Mouse (Mus musculus) liver, embryonic 16.5 days (tissue): ENCODE measurements around the gene Fasl. TPM values are rescaled to one million over a fixed set of nuclear protein-coding genes. Genes with fewer than 3 reads are reported as not detected.

Experiments
- ATAC-seq: fragments of 200-750 bp; cut with Nextera tagmentation; 2 replicates; pipeline ENCODE4 v1.8.0; 2017; ENCODE audit warnings: low read depth, mild to moderate bottlenecking, moderate number of reproducible peaks, moderate library complexity
- H3K27ac ChIP-seq: fragments of 300-500 bp; sonication (generic); 2 replicates; pipeline ENCODE4 v1.5.1; 2014; ENCODE audit warnings: mild to moderate bottlenecking, low read length
- H3K27me3 ChIP-seq: fragments of 300-500 bp; sonication (generic); 2 replicates; pipeline ENCODE4 v1.6.1; 2014; ENCODE audit warnings: low read depth, low read length, mixed read lengths; ENCODE audit not compliant: control insufficient read depth, insufficient read depth
- H3K36me3 ChIP-seq: fragments of 300-500 bp; sonication (generic); 2 replicates; pipeline ENCODE4 v1.6.1; 2014; ENCODE audit warnings: mild to moderate bottlenecking; ENCODE audit not compliant: control insufficient read depth, insufficient read depth
- H3K4me1 ChIP-seq: fragments of 300-500 bp; sonication (generic); 2 replicates; pipeline ENCODE4 v1.6.1; 2014; ENCODE audit warnings: low read depth, low read length, mixed read lengths; ENCODE audit not compliant: control insufficient read depth
- H3K4me2 ChIP-seq: fragments of 300-500 bp; sonication (generic); 2 replicates; pipeline ENCODE4 v1.6.1; 2014; ENCODE audit warnings: low read depth, low read length, mixed read lengths
- H3K4me3 ChIP-seq: fragments of 300-500 bp; sonication (generic); 2 replicates; pipeline ENCODE4 v1.5.1; 2014; ENCODE audit warnings: low read depth, mild to moderate bottlenecking, low read length
- H3K9ac ChIP-seq: fragments of 300-500 bp; sonication (generic); 2 replicates; pipeline ENCODE4 v1.6.1; 2014; ENCODE audit warnings: low read depth, low read length
- H3K9me3 ChIP-seq: fragments of 300-500 bp; sonication (generic); replicated peaks from 2 replicates; pipeline ENCODE4 v1.6.1; 2016; ENCODE audit warnings: low read length; ENCODE audit not compliant: control insufficient read depth
- WGBS: fragments of 180-500 bp; shearing (Covaris S2); extraction: QIAGEN DNeasy Blood & Tissue Kit; methylation state at CpG from one replicate; pipeline ENCODE4 v1.1.7; 2014; ENCODE audit not compliant: insufficient replicate concordance; 5-methylcytosine and 5-hydroxymethylcytosine counted together
- polyA plus RNA-seq: library from polyadenylated mRNA; unstranded; fragments of >200 nt; fragmentation: Nextera tagmentation; extraction: Ambion mirVana; gene quantifications from 2 replicates; pipeline ENCODE4 v1.2.1, GENCODE M21; 2015

Fasl gene
- polyA plus RNA-seq, 1 experiment from 2014 or later: 0.09 TPM

GRCm38 (mm10) chr1:161794447-161795211, 6.3 kb upstream of the Fasl start:
- ATAC-seq: no peak

DNA sequence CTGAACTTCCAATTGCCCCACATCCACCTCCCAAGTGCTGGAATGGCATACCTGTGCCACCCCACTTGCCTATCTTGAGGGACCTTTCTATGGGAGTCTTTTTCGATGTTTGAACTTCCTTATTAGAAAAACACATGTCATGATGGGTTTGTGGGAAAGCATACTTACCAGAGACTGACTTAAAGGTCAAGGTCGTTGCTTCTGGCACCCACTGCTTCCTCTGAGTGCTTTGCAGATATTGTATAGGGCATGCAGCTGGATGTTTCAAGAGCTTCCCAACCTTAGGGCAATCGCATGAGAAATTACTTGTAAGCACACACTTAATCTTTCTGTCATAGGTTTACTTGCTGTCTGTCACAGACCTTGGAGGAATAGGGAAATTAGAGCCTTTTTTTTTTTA, 5.0 kb upstream of the Fasl start:
- Histone ChIP-seq H3K9ac (no peak overlapping the region), H3K27ac (peak overlapping the region; percentile 79), H3K27me3 (no peaks in the 10 kb centered on the region), H3K36me3 (no peaks in the 10 kb centered on the region), H3K9me3 (no peaks in the 10 kb centered on the region), H3K4me2 (no peak overlapping the region), H3K4me1 (peaks cover 33% of the 10 kb centered on the region), H3K4me3 (no peak overlapping the region)
- 33% methylated on average over 3 of the region's 3 CpGs for WGBS
- no peak for ATAC-seq

More at GRCm38 (mm10) chr1:161794447-161795211, 6.3 kb upstream of the Fasl start:
- Histone ChIP-seq H3K36me3 (no peaks in the 10 kb centered on the region), H3K27ac (no peak overlapping the region), H3K4me3 (no peak overlapping the region), H3K9me3 (no peaks in the 10 kb centered on the region), H3K4me1 (peaks cover 33% of the 10 kb centered on the region), H3K27me3 (no peaks in the 10 kb centered on the region), H3K4me2 (no peak overlapping the region), H3K9ac (no peak overlapping the region)
- 31% methylated on average over 10 of the region's 10 CpGs for WGBS

DNA sequence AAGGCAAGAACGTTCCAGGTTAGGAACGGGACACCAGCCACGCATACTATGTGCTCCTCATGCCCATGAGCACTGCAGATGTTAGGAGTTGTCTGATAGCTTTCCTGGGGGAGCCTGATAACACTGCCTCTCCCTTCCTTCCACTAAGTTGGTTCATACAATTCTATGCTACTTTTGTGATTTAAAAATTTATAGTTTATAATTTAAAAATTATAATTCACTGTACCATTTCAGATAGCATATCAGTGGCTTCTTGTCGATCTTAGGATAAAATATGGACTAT, 4.3 kb upstream of the Fasl start:
- no peak overlapping the region for H3K9ac ChIP-seq

DNA sequence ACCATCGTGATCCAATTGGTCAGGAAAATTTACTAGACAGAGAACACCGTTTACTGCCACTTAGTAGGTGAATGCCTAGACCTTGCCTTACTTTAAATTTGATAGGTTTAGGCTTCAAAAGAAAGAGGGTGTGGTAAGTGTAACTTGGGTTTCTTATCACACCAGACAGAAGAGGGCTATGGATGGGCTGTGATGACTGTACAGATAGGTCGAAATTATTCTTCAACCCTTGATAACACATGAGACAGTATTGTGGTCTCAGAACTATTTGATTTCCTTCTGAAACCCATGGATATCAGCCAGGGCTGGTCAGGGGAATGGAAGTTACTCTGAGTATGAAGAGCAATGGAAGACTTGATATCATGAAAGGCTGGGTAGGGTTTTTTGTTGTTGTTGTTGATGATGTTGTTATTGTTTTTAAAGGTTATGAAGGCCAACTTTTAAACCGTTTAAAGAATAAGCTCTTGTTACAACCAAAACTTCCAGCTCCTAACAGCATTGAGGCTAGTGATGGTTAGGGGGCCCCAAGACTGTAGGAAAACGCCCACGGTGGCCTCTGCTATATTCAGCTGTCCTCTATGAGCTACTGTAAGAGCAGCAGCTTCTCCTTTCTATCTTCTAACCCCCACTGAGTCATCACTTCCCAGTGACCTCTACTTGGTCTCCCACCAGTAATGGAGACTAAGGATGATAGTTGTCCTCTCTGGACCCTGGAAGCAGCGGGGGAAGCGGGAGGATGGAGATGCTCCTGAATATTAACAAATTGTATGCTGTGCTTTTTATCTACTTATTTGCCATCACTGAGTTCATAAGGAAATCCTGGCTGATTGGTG, 3.8 kb upstream of the Fasl start:
- peak overlapping the region; percentile 89 for H3K27ac ChIP-seq
- peak; percentile 88 for ATAC-seq
- peak overlapping the region; percentile 45; the same call in 1 of the 2 replicates for H3K9ac ChIP-seq
- WGBS: 36% methylated on average over 8 of the region's 8 CpGs
- H3K27me3 ChIP-seq: no peaks in the 10 kb centered on the region
- no peaks in the 10 kb centered on the region for H3K36me3 ChIP-seq
- no peaks in the 10 kb centered on the region for H3K9me3 ChIP-seq
- peak overlapping the region; percentile 56 for H3K4me2 ChIP-seq
- peak overlapping the region; percentile 16; the same call in 1 of the 2 replicates for H3K4me3 ChIP-seq
- peaks cover 33% of the 10 kb centered on the region for H3K4me1 ChIP-seq

More for the DNA sequence above, 4.3 kb upstream of the Fasl start:
- Histone ChIP-seq H3K4me3 (peak overlapping the region; percentile 16; the same call in 1 of the 2 replicates), H3K27ac (peak overlapping the region; percentile 89), H3K27me3 (no peaks in the 10 kb centered on the region), H3K4me1 (peaks cover 33% of the 10 kb centered on the region), H3K36me3 (no peaks in the 10 kb centered on the region), H3K4me2 (peak overlapping the region; percentile 56), H3K9me3 (no peaks in the 10 kb centered on the region)
- ATAC-seq: peak; percentile 92
- 31% methylated on average over 4 of the region's 4 CpGs for WGBS

DNA sequence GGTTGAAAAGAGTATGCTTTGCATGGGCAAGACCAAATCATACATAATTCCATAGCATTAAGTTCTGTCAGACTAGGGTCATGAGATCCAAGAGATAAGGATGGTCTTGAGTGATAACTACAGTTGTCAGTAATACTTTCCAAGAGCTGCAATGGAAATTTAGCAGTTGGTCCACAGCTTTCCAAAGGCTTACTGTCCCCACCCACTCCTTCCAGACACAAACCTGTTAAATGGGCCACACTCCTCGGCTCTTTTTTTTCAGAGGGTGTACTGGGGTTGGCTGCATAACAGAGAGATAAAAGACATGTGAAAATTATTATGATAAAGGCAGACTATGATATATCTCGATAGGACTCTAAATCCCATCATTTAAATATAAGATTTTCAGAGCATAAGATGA, 5.6 kb downstream of the Fasl start:
- H3K4me3 ChIP-seq: no peak overlapping the region
- H3K36me3 ChIP-seq: no peaks in the 10 kb centered on the region
- H3K4me1 ChIP-seq: no peaks in the 10 kb centered on the region
- H3K4me2 ChIP-seq: no peak overlapping the region
- H3K27me3 ChIP-seq: no peaks in the 10 kb centered on the region
- WGBS: 56% methylated on average over 2 of the region's 2 CpGs
- no peak overlapping the region for H3K27ac ChIP-seq
- no peak for ATAC-seq
- no peak overlapping the region for H3K9ac ChIP-seq
- no peaks in the 10 kb centered on the region for H3K9me3 ChIP-seq

GRCm38 (mm10) chr1:161781594-161781993, 6.7 kb downstream of the Fasl start:
- ATAC-seq: no peak
- 62% methylated on average over 5 of the region's 5 CpGs for WGBS
- H3K27ac ChIP-seq: no peak overlapping the region
- no peaks in the 10 kb centered on the region for H3K36me3 ChIP-seq
- no peaks in the 10 kb centered on the region for H3K9me3 ChIP-seq
- H3K9ac ChIP-seq: no peak overlapping the region
- no peak overlapping the region for H3K4me2 ChIP-seq
- no peak overlapping the region for H3K4me3 ChIP-seq
- H3K4me1 ChIP-seq: no peaks in the 10 kb centered on the region
- no peaks in the 10 kb centered on the region for H3K27me3 ChIP-seq

DNA sequence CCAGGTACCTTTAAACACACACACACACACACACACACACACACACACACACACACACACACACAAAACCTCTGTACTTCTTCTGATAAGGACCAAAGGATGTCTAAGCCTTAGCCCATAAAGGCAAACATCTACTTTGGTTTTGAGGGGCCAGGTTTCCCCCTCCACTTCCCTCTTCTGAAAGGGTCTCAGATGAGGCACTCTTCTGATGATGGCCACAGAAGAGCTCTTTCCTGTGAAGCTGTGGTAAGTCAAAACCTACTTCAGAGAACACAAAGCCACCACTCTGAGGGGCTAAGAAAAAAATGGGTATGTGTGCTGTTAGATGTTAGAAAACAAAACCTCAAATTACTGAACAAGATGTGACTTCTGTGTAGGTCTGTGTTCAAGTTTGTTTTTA, 9.2 kb downstream of the Fasl start:
- Histone ChIP-seq H3K36me3 (no peaks in the 10 kb centered on the region), H3K27ac (no peak overlapping the region), H3K4me3 (no peak overlapping the region), H3K4me2 (no peak overlapping the region), H3K27me3 (no peaks in the 10 kb centered on the region), H3K9me3 (no peaks in the 10 kb centered on the region), H3K4me1 (no peaks in the 10 kb centered on the region), H3K9ac (no peak overlapping the region)
- ATAC-seq: no peak

DNA sequence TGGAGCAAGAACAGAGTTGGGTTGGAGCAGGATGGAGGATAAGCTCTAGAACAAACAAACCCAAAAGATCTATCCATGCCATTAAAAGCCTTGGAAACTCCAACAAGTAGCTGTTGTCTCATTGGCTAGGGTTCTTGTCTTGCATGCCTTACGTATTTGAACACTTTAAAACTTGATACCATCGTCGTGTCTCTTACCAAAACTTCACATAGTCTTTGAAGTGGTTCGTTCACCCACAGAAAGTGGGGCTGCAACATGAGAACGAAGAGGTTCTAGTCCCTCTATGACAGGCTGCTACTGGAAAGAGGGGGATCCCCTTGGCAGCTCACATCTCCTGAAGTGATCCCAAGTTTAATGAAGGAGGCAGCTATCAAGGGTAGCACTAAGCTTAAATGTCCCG, 13.1 kb downstream of the Fasl start:
- H3K36me3 ChIP-seq: no peaks in the 10 kb centered on the region
- no peak overlapping the region for H3K4me2 ChIP-seq
- 69% methylated on average over 6 of the region's 6 CpGs for WGBS
- H3K9ac ChIP-seq: no peak overlapping the region
- H3K27ac ChIP-seq: no peak overlapping the region
- H3K4me3 ChIP-seq: no peak overlapping the region
- H3K27me3 ChIP-seq: no peaks in the 10 kb centered on the region
- peaks cover 5% of the 10 kb centered on the region for H3K4me1 ChIP-seq
- no peaks in the 10 kb centered on the region for H3K9me3 ChIP-seq
- ATAC-seq: no peak

GRCm38 (mm10) chr1:161771293-161771692, 17.0 kb downstream of the Fasl start:
- peak; percentile 71 for ATAC-seq
- H3K9me3 ChIP-seq: no peaks in the 10 kb centered on the region
- no peak overlapping the region for H3K9ac ChIP-seq
- no peaks in the 10 kb centered on the region for H3K36me3 ChIP-seq
- no peak overlapping the region for H3K4me2 ChIP-seq
- no peak overlapping the region for H3K27ac ChIP-seq
- no peaks in the 10 kb centered on the region for H3K27me3 ChIP-seq
- 8% methylated on average over 2 of the region's 2 CpGs for WGBS
- peaks cover 14% of the 10 kb centered on the region for H3K4me1 ChIP-seq
- no peak overlapping the region for H3K4me3 ChIP-seq
